Mouse (Mus musculus) brain, embryonic 14.5 days (tissue): ENCODE measurements around the gene 9130213A22Rik. TPM values are rescaled to one million over a fixed set of nuclear protein-coding genes. Genes with fewer than 3 reads are reported as not detected.

ENCODE experiments used
- DNase-seq: peaks from one replicate; pipeline ENCODE4 v3.0.0-alpha.2; 2011; ENCODE audit warnings: low read depth
- CTCF ChIP-seq: fragments of 200-500 bp; IDR thresholded peaks from 2 replicates; pipeline ENCODE4 v1.5.1; 2012; ENCODE audit warnings: inconsistent platforms, mild to moderate bottlenecking, moderate library complexity, borderline replicate concordance; ENCODE audit not compliant: insufficient read depth, insufficient read length; ENCODE audit errors: extremely low read depth
- POLR2A ChIP-seq: fragments of 200-500 bp; IDR thresholded peaks from 2 replicates; pipeline ENCODE4 v1.6.1; 2012; ENCODE audit warnings: mild to moderate bottlenecking, inconsistent platforms, borderline replicate concordance; ENCODE audit not compliant: poor library complexity, insufficient read depth, insufficient read length, severe bottlenecking; ENCODE audit errors: extremely low read depth
- polyA plus RNA-seq: library from polyadenylated mRNA; depleted of rRNA; stranded (reverse); fragments of >200 nt; gene quantifications from 2 replicates; pipeline ENCODE4 v1.2.3, GENCODE M21; 2012

Gene 9130213A22Rik
- polyA plus RNA-seq, 1 experiment, result 0.33 TPM

GRCm38 (mm10) chr11:69092871-69093270 lies 29.5 kb downstream of the 9130213A22Rik start:
- peak; percentile 18; the same call in 1 of the 2 replicates for TF ChIP-seq CTCF
- no peak for TF ChIP-seq POLR2A

GRCm38 (mm10) chr11:69092386-69092751 lies 30.0 kb downstream of the 9130213A22Rik start:
- DNase-seq, result peak; percentile 69
- TF ChIP-seq POLR2A, result no peak
- TF ChIP-seq CTCF, result peak; percentile 86

More at GRCm38 (mm10) chr11:69092871-69093270, 29.5 kb downstream of the 9130213A22Rik start:
- DNase-seq, result no peak

- TF ChIP-seq CTCF (no peak), POLR2A (no peak)
Observed at GRCm38 (mm10) chr11:69091566-69092385, 30.6 kb downstream of the 9130213A22Rik start.

GRCm38 (mm10) chr11:69090367-69090766 lies 32.0 kb downstream of the 9130213A22Rik start:
- TF ChIP-seq CTCF, result no peak
- TF ChIP-seq POLR2A, result no peak
- DNase-seq, result no peak

More at GRCm38 (mm10) chr11:69091566-69092385, 30.6 kb downstream of the 9130213A22Rik start:
- no peak for DNase-seq

- no peak for DNase-seq
- TF ChIP-seq POLR2A, result no peak
- TF ChIP-seq CTCF, result no peak
Observed at GRCm38 (mm10) chr11:69089616-69090290, 32.6 kb downstream of the 9130213A22Rik start.

GRCm38 (mm10) chr11:69088856-69089615 lies 33.4 kb downstream of the 9130213A22Rik start:
- TF ChIP-seq POLR2A, result no peak
- TF ChIP-seq CTCF, result no peak
- peak; percentile 25 for DNase-seq

GRCm38 (mm10) chr11:69088103-69088855 lies 34.1 kb downstream of the 9130213A22Rik start, which contains the start of gene Vamp2:
TSS of gene Vamp2 (plus strand) at chr11:69088490.
- TF ChIP-seq POLR2A (peak; percentile 73), CTCF (no peak)
- DNase-seq, result peak; percentile 97

- peak; percentile 1 for DNase-seq
Observed at GRCm38 (mm10) chr11:69087597-69087996, 34.8 kb downstream of the 9130213A22Rik start.

GRCm38 (mm10) chr11:69087082-69087481 lies 35.3 kb downstream of the 9130213A22Rik start:
- DNase-seq, result peak; percentile 4

More at GRCm38 (mm10) chr11:69087597-69087996, 34.8 kb downstream of the 9130213A22Rik start:
- TF ChIP-seq POLR2A (no peak), CTCF (no peak)

GRCm38 (mm10) chr11:69086390-69086789 lies 36.0 kb downstream of the 9130213A22Rik start:
- no peak for DNase-seq
- TF ChIP-seq CTCF, result no peak
- TF ChIP-seq POLR2A, result no peak

More at GRCm38 (mm10) chr11:69087082-69087481, 35.3 kb downstream of the 9130213A22Rik start:
- TF ChIP-seq POLR2A, result no peak
- TF ChIP-seq CTCF, result no peak
